Mouse (Mus musculus): ENCODE measurements around the gene Cep295. TPM values are rescaled to one million over a fixed set of nuclear protein-coding genes. Genes with fewer than 3 reads are reported as not detected.

The Cep295 gene
- polyA plus RNA-seq, 2 experiments, result 9.6 to 15.7 TPM

DNA sequence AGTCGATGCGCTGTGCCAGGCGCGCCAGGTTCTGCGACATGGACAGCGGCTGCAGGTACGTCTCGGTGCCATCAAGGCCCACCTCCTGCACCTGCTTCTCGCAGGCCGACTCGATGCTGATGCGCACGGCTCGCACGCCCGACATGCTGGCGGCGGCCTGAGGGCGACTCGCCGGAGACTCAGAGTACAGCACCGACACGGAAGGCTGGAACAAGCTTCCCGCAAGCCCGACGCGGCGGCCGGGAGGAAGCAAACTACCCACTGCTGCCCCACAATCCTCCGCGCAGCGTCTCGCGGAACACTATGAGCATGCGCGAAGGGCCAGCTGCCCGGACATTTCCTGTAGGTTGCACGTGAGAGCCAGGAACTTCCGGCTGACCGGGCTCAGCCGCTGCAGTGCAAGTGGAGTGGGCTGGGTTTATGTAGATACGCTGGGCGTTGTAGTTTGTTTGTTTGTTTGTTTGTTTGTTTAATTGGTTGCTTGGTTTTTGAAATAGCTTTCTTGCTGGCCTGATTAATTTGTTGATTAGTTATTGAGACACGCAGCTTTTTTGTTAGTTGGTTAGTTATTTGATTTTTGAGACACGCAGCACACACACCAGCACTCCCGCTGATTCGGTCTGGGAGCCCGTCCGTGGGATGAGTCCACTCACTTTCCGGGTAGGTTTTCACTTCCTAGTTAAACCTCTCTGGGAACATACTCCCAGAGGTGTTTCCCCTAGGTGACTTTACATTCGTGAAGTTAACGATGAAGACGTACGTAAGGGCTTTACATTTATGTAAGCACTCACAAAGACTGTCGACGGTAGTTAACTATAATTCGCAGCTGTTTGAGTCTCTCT, 77.7 kb downstream of the Cep295 start, which contains the start of gene Med17:
Med17 (minus strand) TSS at position 283 of the 842 bp plus-strand sequence.
- H3K9ac ChIP-seq (replicated peaks), result peak within 1 kb of the TSS; percentile 80
- peak within 1 kb of the TSS; percentile 58 for H3K4me2 ChIP-seq (ENCODE audit: low read depth)
- H3K36me3 ChIP-seq (replicated peaks; ENCODE audit: control insufficient read depth, insufficient read depth, low read depth), result peaks cover 11% of the 10 kb centered on the region
- no peaks in the 10 kb centered on the region for H3K9me3 ChIP-seq (ENCODE audit: control insufficient read depth, low read length)
- TF ChIP-seq EP300 (IDR thresholded peaks at IDR 0.05; ENCODE audit: low read depth) (no peak), CTCF (IDR thresholded peaks at IDR 0.05; ENCODE audit: low read depth) (peak; percentile 25; the same call in 1 of the 2 replicates)
- DNase-seq (ENCODE audit: low read depth in 3 of 3, low spot score in 3 of 3) (peak; percentile 88 to 91 (median 89)), ATAC-seq (ENCODE audit: insufficient read depth) (peak; percentile 96)
- H3K4me1 ChIP-seq (replicated peaks; ENCODE audit: control insufficient read depth in 2 of 2, insufficient read depth in 2 of 2, low read length in 1 of 2), result peaks cover 6 to 11% of the 10 kb centered on the region in 2 experiments
- peak within 1 kb of the TSS; percentile 84 to 88 for H3K4me3 ChIP-seq (ENCODE audit: insufficient read depth in 1 of 2, low read depth in 2 of 2, low read length in 2 of 2)
- peak within 1 kb of the TSS; percentile 55 for H3K27ac ChIP-seq
- no peaks in the 10 kb centered on the region for H3K27me3 ChIP-seq (ENCODE audit: control insufficient read depth, insufficient read depth, low read length)
- 1% methylated on average over 57 of the region's 57 CpGs for WGBS (ENCODE audit: insufficient replicate concordance)

GRCm38 (mm10) chr9:15279139-15279648, 78.4 kb downstream of the Cep295 start:
- Histone ChIP-seq H3K4me1 (replicated peaks; ENCODE audit: control insufficient read depth in 2 of 2, insufficient read depth in 2 of 2, low read length in 1 of 2) (peaks cover 6 to 11% of the 10 kb centered on the region in 2 experiments), H3K9ac (replicated peaks) (peak overlapping the region; percentile 80), H3K27me3 (ENCODE audit: control insufficient read depth, insufficient read depth, low read length) (no peaks in the 10 kb centered on the region), H3K4me2 (ENCODE audit: low read depth) (peak overlapping the region; percentile 58), H3K4me3 (ENCODE audit: insufficient read depth in 1 of 2, low read depth in 2 of 2, low read length in 2 of 2) (peak overlapping the region; percentile 84 to 88), H3K36me3 (replicated peaks; ENCODE audit: control insufficient read depth, insufficient read depth, low read depth) (peaks cover 17% of the 10 kb centered on the region), H3K27ac (peak overlapping the region; percentile 55), H3K9me3 (ENCODE audit: control insufficient read depth, low read length) (no peaks in the 10 kb centered on the region)
- WGBS (ENCODE audit: insufficient replicate concordance), result 7% methylated on average over 19 of the region's 19 CpGs
- ATAC-seq (ENCODE audit: insufficient read depth), result no peak
- TF ChIP-seq CTCF (IDR thresholded peaks at IDR 0.05; ENCODE audit: low read depth), result no peak
- no peak for TF ChIP-seq EP300 (IDR thresholded peaks at IDR 0.05; ENCODE audit: low read depth)
- no peak for DNase-seq (ENCODE audit: low read depth in 3 of 3, low spot score in 3 of 3)

DNA sequence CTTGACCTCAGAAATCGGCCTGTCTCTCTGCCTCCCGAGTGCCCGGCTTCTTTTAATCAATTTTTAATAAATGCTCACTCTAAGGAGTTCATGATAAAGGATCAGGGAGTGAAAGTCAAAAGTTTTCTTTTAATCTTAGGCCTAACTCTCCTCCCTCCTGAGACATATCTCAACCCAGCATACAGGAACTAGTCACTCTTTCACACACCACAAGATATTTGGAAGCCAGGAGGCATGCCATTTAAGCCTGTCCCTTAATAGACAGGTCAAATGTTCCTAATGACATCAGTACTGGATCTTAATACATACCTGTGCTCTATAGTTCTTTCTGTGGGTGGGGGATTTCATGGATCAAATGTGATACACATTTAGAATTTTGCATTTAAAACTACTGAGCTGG, 79.2 kb downstream of the Cep295 start:
- Histone ChIP-seq H3K9ac (replicated peaks) (no peak overlapping the region), H3K4me2 (ENCODE audit: low read depth) (peak overlapping the region; percentile 58), H3K4me3 (ENCODE audit: insufficient read depth in 1 of 2, low read depth in 2 of 2, low read length in 2 of 2) (peak overlapping the region in 1 of 2 experiments; percentile 84; a peak in 2 of 4 replicates), H3K36me3 (replicated peaks; ENCODE audit: control insufficient read depth, insufficient read depth, low read depth) (peaks cover 25% of the 10 kb centered on the region), H3K4me1 (replicated peaks; ENCODE audit: control insufficient read depth in 2 of 2, insufficient read depth in 2 of 2, low read length in 1 of 2) (peaks cover 6 to 11% of the 10 kb centered on the region in 2 experiments), H3K27me3 (ENCODE audit: control insufficient read depth, insufficient read depth, low read length) (no peaks in the 10 kb centered on the region), H3K9me3 (ENCODE audit: control insufficient read depth, low read length) (no peaks in the 10 kb centered on the region), H3K27ac (no peak overlapping the region)
- TF ChIP-seq EP300 (IDR thresholded peaks at IDR 0.05; ENCODE audit: low read depth) (no peak), CTCF (IDR thresholded peaks at IDR 0.05; ENCODE audit: low read depth) (no peak)
- DNase-seq (ENCODE audit: low read depth in 3 of 3, low spot score in 3 of 3) (no peak), ATAC-seq (ENCODE audit: insufficient read depth) (no peak)
- 68% methylated on average over 3 of the region's 3 CpGs for WGBS (ENCODE audit: insufficient replicate concordance)

GRCm38 (mm10) chr9:15276855-15277254, 80.7 kb downstream of the Cep295 start:
- no peak overlapping the region for H3K9ac ChIP-seq (replicated peaks)
- H3K4me1 ChIP-seq (replicated peaks; ENCODE audit: control insufficient read depth in 2 of 2, insufficient read depth in 2 of 2, low read length in 1 of 2), result peaks cover 6 to 11% of the 10 kb centered on the region in 2 experiments
- H3K36me3 ChIP-seq (replicated peaks; ENCODE audit: control insufficient read depth, insufficient read depth, low read depth), result peaks cover 38% of the 10 kb centered on the region
- H3K9me3 ChIP-seq (ENCODE audit: control insufficient read depth, low read length), result no peaks in the 10 kb centered on the region
- no peak for ATAC-seq (ENCODE audit: insufficient read depth)
- WGBS (ENCODE audit: insufficient replicate concordance), result 82% methylated on average over 4 of the region's 4 CpGs
- H3K27me3 ChIP-seq (ENCODE audit: control insufficient read depth, insufficient read depth, low read length), result no peaks in the 10 kb centered on the region
- TF ChIP-seq CTCF (IDR thresholded peaks at IDR 0.05; ENCODE audit: low read depth) (no peak), EP300 (IDR thresholded peaks at IDR 0.05; ENCODE audit: low read depth) (no peak)
- no peak overlapping the region for H3K4me3 ChIP-seq (ENCODE audit: insufficient read depth in 1 of 2, low read depth in 2 of 2, low read length in 2 of 2)
- H3K27ac ChIP-seq, result no peak overlapping the region
- DNase-seq (ENCODE audit: low read depth in 3 of 3, low spot score in 3 of 3), result no peak
- no peak overlapping the region for H3K4me2 ChIP-seq (ENCODE audit: low read depth)

- 65% methylated on average over 2 of the region's 2 CpGs for WGBS (ENCODE audit: insufficient replicate concordance)
- no peaks in the 10 kb centered on the region for H3K27me3 ChIP-seq (ENCODE audit: control insufficient read depth, insufficient read depth, low read length)
- H3K9ac ChIP-seq (replicated peaks), result no peak overlapping the region
- no peak for DNase-seq (ENCODE audit: low read depth in 3 of 3, low spot score in 3 of 3)
- no peak for ATAC-seq (ENCODE audit: insufficient read depth)
- no peaks in the 10 kb centered on the region for H3K9me3 ChIP-seq (ENCODE audit: control insufficient read depth, low read length)
- H3K4me3 ChIP-seq (ENCODE audit: insufficient read depth in 1 of 2, low read depth in 2 of 2, low read length in 2 of 2), result no peak overlapping the region
- H3K36me3 ChIP-seq (replicated peaks; ENCODE audit: control insufficient read depth, insufficient read depth, low read depth), result peaks cover 63% of the 10 kb centered on the region
- H3K4me1 ChIP-seq (replicated peaks; ENCODE audit: control insufficient read depth in 2 of 2, insufficient read depth in 2 of 2, low read length in 1 of 2), result peaks cover 0 to 8% of the 10 kb centered on the region in 2 experiments; a peak in 2 of 4 replicates
- no peak overlapping the region for H3K27ac ChIP-seq
- H3K4me2 ChIP-seq (ENCODE audit: low read depth), result no peak overlapping the region
- no peak for TF ChIP-seq EP300 (IDR thresholded peaks at IDR 0.05; ENCODE audit: low read depth)
- TF ChIP-seq CTCF (IDR thresholded peaks at IDR 0.05; ENCODE audit: low read depth), result no peak
These were observed 83.6 kb downstream of the Cep295 start for GRCm38 (mm10) chr9:15273981-15274380.

Small RNAs within 50 kb of the gene (microRNA-seq; reads per million reads assigned to microRNA genes)
- not detected for gene Gm49349
- gene mmu-mir-7650, result not detected

Other genes with a start within 250 kb of the Cep295 start
- not detected in 2 replicates for gene Hephl1, start 245.7 kb downstream of the Cep295 start, polyA plus RNA-seq (2012; rRNA removed)
- 0.04 and 0.05 TPM in 2 replicates for gene Hephl1, start 245.7 kb downstream of the Cep295 start, polyA plus RNA-seq (2014; fragmentation: Nextera tagmentation; extraction: Ambion mirVana)
- 0.22 and 0.27 TPM in 2 replicates for gene Vstm5, start 118.7 kb downstream of the Cep295 start, polyA plus RNA-seq (2012; rRNA removed)
- 0.06 and 0.29 TPM in 2 replicates for gene Vstm5, start 118.7 kb downstream of the Cep295 start, polyA plus RNA-seq (2014; fragmentation: Nextera tagmentation; extraction: Ambion mirVana)
- 9.6 and 15.0 TPM in 2 replicates for gene Med17, start 77.9 kb downstream of the Cep295 start, polyA plus RNA-seq (2012; rRNA removed)
- gene Med17, start 77.9 kb downstream of the Cep295 start, polyA plus RNA-seq (2014; fragmentation: Nextera tagmentation; extraction: Ambion mirVana), result 15.8 and 17.2 TPM in 2 replicates
- gene Taf1d, start 51.6 kb downstream of the Cep295 start, polyA plus RNA-seq (2012; rRNA removed), result 33.8 and 57.4 TPM in 2 replicates
- 29.6 TPM in 2 replicates for gene Taf1d, start 51.6 kb downstream of the Cep295 start, polyA plus RNA-seq (2014; fragmentation: Nextera tagmentation; extraction: Ambion mirVana)
- gene 4931406C07Rik, start 51.3 kb downstream of the Cep295 start, polyA plus RNA-seq (2012; rRNA removed), result 4.0 and 5.9 TPM in 2 replicates
- gene 4931406C07Rik, start 51.3 kb downstream of the Cep295 start, polyA plus RNA-seq (2014; fragmentation: Nextera tagmentation; extraction: Ambion mirVana), result 2.3 and 2.7 TPM in 2 replicates
- 3.4 and 5.8 TPM in 2 replicates for gene Smco4, start 135.6 kb upstream of the Cep295 start, polyA plus RNA-seq (2012; rRNA removed)
- 1.4 and 2.3 TPM in 2 replicates for gene Smco4, start 135.6 kb upstream of the Cep295 start, polyA plus RNA-seq (2014; fragmentation: Nextera tagmentation; extraction: Ambion mirVana)

Measured in liver, embryonic 14.5 days (tissue).